Mouse (Mus musculus) ES-E14 (cell line): ENCODE results near the gene Vdr.

Source experiments
- HCFC1 ChIP-seq: IDR thresholded peaks from 2 replicates; pipeline ENCODE4 v1.6.1; 2012; ENCODE audit warnings: low read length, inconsistent platforms, borderline replicate concordance; ENCODE audit not compliant: insufficient read depth
- MAFK ChIP-seq: IDR thresholded peaks from 2 replicates; pipeline ENCODE4 v1.6.1; 2014; ENCODE audit warnings: mild to moderate bottlenecking, low read depth, low read length, inconsistent platforms; ENCODE audit not compliant: insufficient read depth
- ZC3H11A ChIP-seq: IDR thresholded peaks from 2 replicates; pipeline ENCODE4 v1.6.1; 2012; ENCODE audit warnings: low read depth, mild to moderate bottlenecking, inconsistent platforms, low read length, borderline replicate concordance
- ZNF384 ChIP-seq: IDR thresholded peaks from 2 replicates; pipeline ENCODE4 v1.6.1; 2012; ENCODE audit warnings: low read depth, low read length, inconsistent platforms

DNA sequence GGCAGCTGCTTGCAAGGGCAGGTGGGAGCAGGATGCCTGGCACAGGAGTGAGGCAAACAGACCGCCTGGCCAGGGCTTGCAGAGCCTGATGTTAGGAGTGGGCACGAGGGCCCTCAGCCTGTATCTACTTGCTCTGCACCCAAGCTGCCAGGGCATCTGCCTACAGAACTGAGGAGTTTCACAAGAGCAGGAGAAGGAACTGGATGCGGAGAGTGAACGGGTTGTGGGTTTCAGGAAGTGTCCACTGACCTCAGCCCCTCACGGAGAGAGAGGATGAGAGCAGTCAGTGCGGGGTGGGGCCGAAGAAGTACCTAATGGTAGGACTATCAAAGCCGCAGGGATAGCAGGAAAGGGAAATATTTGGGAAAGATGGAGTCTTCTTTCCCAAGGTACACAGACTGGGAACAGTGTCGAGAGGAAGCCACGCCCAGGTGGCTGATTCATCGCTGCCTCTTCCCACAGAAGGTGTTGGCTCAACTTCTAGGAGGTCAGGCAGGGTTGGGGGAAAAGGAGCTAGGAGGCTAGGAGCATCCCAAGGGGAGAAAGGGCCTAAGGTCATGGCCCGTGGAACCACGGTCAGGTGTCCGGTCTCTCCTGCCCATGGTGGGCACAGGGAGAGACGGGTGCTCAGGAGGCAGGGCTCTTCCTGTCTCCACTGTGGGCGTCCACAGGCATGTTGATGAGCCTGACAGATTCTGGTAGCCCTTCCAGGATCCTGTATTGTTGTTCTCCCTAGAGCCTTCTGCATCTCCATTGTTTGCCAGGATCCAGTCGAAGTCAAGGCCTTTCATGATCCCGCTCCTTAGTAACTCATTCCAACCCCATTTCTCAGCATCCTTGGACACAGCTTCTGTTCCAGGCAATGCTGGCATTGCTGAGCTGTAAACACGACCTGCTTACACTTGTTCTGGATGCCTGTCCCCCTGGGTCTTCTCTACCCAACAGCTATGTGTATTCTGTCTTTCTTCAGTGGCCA, 39.1 kb downstream of the Vdr start:
- no peak for TF ChIP-seq MAFK
- no peak for TF ChIP-seq ZNF384
- TF ChIP-seq ZC3H11A = no peak
- no peak for TF ChIP-seq HCFC1
